Mouse (Mus musculus) heart, postnatal 0 days (tissue): ENCODE measurements around the gene Bola1.

ENCODE experiments used
- CTCF ChIP-seq: IDR thresholded peaks from 2 replicates; pipeline ENCODE4 v1.5.1; 2016; ENCODE audit warnings: antibody characterized with exemption, control low read depth, low read depth
- EP300 ChIP-seq: IDR thresholded peaks from 2 replicates; pipeline ENCODE4 v1.6.1; 2016; ENCODE audit warnings: antibody characterized with exemption, low read depth

DNA sequence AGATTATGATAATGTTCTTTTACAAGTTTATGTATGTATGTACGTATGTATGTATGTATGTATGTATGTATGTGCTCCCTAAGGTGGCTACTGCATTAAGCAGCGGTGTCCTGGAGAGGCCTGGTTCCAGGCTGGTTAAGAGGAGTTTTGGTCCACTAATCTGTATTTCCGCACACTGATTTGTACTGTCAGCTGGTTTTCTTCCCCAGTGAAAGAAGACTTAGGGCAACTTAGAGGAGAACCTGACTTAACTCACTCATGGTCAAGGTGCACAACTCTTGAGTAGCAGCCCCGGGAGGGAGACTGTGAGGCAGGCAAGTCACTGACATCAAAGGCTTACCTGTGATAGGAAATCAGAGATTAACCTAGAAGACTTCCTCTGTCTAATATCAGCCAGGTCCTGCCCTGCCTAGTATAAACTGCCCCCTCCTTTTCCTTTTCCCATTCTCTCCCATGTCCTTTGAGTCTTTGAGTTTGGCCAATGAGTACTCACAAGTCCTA, 17.4 kb upstream of the Bola1 start:
- TF ChIP-seq CTCF (no peak), EP300 (no peak)
